Mouse (Mus musculus): ENCODE measurements around the gene Usp4. TPM values are rescaled to one million over a fixed set of nuclear protein-coding genes. Genes with fewer than 3 reads are reported as not detected.

The Usp4 gene
- polyA plus RNA-seq, 1 experiment, result 102 TPM

- H3K4me3 ChIP-seq (ENCODE audit: insufficient read depth, low read length), result no peak overlapping the region
- TF ChIP-seq CTCF (IDR thresholded peaks at IDR 0.05; ENCODE audit: borderline replicate concordance, insufficient read depth, low read length), result no peak
- TF ChIP-seq POLR2A (IDR thresholded peaks at IDR 0.05; ENCODE audit: low read depth, low read length), result peak; percentile 40; the same call in 1 of the 2 replicates
- H3K4me1 ChIP-seq (ENCODE audit: control insufficient read depth, insufficient read depth, low read length), result peaks cover 9% of the 10 kb centered on the region
- peak overlapping the region; percentile 98 for H3K27ac ChIP-seq (ENCODE audit: insufficient read depth, low read length)
These were observed 6.5 kb upstream of the Usp4 start for GRCm38 (mm10) chr9:108341139-108341475.

DNA sequence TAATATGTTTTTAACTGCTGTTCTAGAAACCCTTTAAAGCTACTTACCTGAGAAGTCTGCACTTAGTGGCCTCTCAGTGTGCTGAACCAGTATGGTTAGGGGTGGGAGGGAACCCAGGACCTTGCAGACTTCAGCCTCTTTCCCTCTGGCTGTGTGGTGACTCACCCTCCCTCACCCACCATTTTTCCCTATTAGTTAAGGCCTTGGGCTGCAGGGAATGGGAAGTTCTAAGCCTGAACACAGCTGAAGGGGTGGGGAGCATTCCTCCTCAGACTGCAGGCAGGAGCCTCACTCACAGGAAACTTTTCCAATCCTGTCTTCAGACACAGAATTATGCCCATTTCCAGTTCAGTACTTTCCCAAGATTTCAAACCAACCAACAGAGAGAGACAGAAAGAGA is 5.9 kb upstream of the Usp4 start:
- no peak for TF ChIP-seq CTCF (IDR thresholded peaks at IDR 0.05; ENCODE audit: borderline replicate concordance, insufficient read depth, low read length)
- peak; percentile 30; the same call in 1 of the 2 replicates for TF ChIP-seq POLR2A (IDR thresholded peaks at IDR 0.05; ENCODE audit: low read depth, low read length)
- Histone ChIP-seq H3K27ac (ENCODE audit: insufficient read depth, low read length) (peak overlapping the region; percentile 98), H3K4me1 (ENCODE audit: control insufficient read depth, insufficient read depth, low read length) (peaks cover 9% of the 10 kb centered on the region), H3K4me3 (ENCODE audit: insufficient read depth, low read length) (no peak overlapping the region)

DNA sequence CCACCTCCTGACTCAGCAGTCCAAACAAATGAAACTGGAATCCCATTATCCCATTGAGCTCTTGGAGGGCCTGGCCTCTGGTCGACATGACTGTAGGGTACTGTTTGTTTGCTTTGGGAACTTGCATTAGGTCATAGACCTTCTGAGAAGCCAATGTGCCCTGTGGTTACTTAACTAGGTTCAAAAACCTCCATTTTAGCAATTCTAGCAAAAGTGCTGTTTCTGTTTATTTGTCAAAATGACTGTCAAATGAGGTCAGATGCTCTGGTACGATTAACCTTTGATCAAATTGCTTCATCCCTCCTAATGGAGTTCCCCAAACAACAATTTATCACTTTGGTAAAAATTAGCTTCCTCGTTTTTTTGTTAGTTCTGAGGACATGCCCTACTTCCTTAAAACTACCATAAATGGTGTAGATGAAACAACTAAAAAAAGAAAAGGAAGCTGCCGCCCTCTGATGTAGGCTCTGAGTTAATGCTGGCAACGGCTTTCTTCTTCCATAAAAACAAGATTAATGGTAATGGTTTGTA is 5.3 kb upstream of the Usp4 start:
- H3K4me1 ChIP-seq (ENCODE audit: control insufficient read depth, insufficient read depth, low read length), result peaks cover 9% of the 10 kb centered on the region
- H3K27ac ChIP-seq (ENCODE audit: insufficient read depth, low read length), result peak overlapping the region; percentile 98
- TF ChIP-seq POLR2A (IDR thresholded peaks at IDR 0.05; ENCODE audit: low read depth, low read length) (no peak), CTCF (IDR thresholded peaks at IDR 0.05; ENCODE audit: borderline replicate concordance, insufficient read depth, low read length) (no peak)
- H3K4me3 ChIP-seq (ENCODE audit: insufficient read depth, low read length), result no peak overlapping the region

GRCm38 (mm10) chr9:108343331-108343730 is 4.3 kb upstream of the Usp4 start:
- H3K4me3 ChIP-seq (ENCODE audit: insufficient read depth, low read length), result no peak overlapping the region

GRCm38 (mm10) chr9:108343835-108344234 is 3.8 kb upstream of the Usp4 start:
- TF ChIP-seq POLR2A (IDR thresholded peaks at IDR 0.05; ENCODE audit: low read depth, low read length) (no peak), CTCF (IDR thresholded peaks at IDR 0.05; ENCODE audit: borderline replicate concordance, insufficient read depth, low read length) (no peak)
- Histone ChIP-seq H3K27ac (ENCODE audit: insufficient read depth, low read length) (no peak overlapping the region), H3K4me3 (ENCODE audit: insufficient read depth, low read length) (no peak overlapping the region), H3K4me1 (ENCODE audit: control insufficient read depth, insufficient read depth, low read length) (peaks cover 9% of the 10 kb centered on the region)

More at GRCm38 (mm10) chr9:108343331-108343730, 4.3 kb upstream of the Usp4 start:
- peak overlapping the region; percentile 98 for H3K27ac ChIP-seq (ENCODE audit: insufficient read depth, low read length)
- H3K4me1 ChIP-seq (ENCODE audit: control insufficient read depth, insufficient read depth, low read length), result peaks cover 9% of the 10 kb centered on the region
- no peak for TF ChIP-seq CTCF (IDR thresholded peaks at IDR 0.05; ENCODE audit: borderline replicate concordance, insufficient read depth, low read length)
- no peak for TF ChIP-seq POLR2A (IDR thresholded peaks at IDR 0.05; ENCODE audit: low read depth, low read length)

- no peak for TF ChIP-seq POLR2A (IDR thresholded peaks at IDR 0.05; ENCODE audit: low read depth, low read length)
- no peak for TF ChIP-seq CTCF (IDR thresholded peaks at IDR 0.05; ENCODE audit: borderline replicate concordance, insufficient read depth, low read length)
- H3K4me1 ChIP-seq (ENCODE audit: control insufficient read depth, insufficient read depth, low read length), result peaks cover 9% of the 10 kb centered on the region
- H3K27ac ChIP-seq (ENCODE audit: insufficient read depth, low read length), result no peak overlapping the region
- H3K4me3 ChIP-seq (ENCODE audit: insufficient read depth, low read length), result no peak overlapping the region
These were observed 3.2 kb upstream of the Usp4 start for GRCm38 (mm10) chr9:108344471-108344870.

DNA sequence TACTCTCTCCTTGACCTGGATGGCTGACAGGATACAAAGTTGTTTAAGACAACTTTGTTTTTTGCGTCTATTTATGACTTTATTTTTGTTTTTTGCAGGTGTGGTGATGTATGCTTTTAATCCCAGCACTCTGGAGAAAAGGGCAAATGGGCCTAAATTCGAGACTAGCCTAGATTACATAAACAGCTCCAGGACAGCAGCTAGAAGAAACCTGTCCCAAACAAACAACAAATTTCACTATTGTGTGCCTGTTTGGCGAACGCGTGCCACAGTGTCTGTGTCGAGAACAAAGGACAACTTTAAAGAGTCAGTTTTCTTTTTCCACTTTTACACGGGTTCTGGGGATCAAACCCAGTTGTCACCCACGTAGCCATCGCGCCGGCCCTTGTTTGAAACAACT is 629 bp upstream of the Usp4 start:
- TF ChIP-seq POLR2A (IDR thresholded peaks at IDR 0.05; ENCODE audit: low read depth, low read length) (no peak), CTCF (IDR thresholded peaks at IDR 0.05; ENCODE audit: borderline replicate concordance, insufficient read depth, low read length) (no peak)

DNA sequence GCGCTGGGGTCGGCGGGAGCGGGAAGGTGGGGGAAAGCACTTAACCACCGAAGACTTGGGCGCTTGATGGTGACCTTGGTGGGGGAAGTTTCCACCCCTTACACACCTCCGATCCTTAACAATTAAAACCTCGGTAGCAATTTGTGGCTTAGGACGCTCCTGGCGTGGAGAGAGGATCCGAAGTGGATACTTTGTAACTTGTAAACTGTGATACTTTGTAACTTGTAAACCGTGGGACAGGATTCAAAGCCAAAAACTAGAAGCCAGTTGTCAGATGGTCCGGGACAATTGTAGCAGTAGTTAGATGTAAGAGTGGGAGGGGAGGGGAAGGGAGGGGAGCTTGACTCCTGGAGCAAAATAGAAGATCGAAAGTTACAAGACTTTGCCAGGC is 632 bp downstream of the Usp4 start:
- TF ChIP-seq POLR2A (IDR thresholded peaks at IDR 0.05; ENCODE audit: low read depth, low read length) (no peak), CTCF (IDR thresholded peaks at IDR 0.05; ENCODE audit: borderline replicate concordance, insufficient read depth, low read length) (no peak)
- H3K4me1 ChIP-seq (ENCODE audit: control insufficient read depth, insufficient read depth, low read length), result no peaks in the 10 kb centered on the region
- peak overlapping the region; percentile 84 for H3K4me3 ChIP-seq (ENCODE audit: insufficient read depth, low read length)
- peak overlapping the region; percentile 97 for H3K27ac ChIP-seq (ENCODE audit: insufficient read depth, low read length)

More for the DNA sequence above, 629 bp upstream of the Usp4 start:
- peak overlapping the region; percentile 56 for H3K4me3 ChIP-seq (ENCODE audit: insufficient read depth, low read length)
- H3K4me1 ChIP-seq (ENCODE audit: control insufficient read depth, insufficient read depth, low read length), result peaks cover 3% of the 10 kb centered on the region
- H3K27ac ChIP-seq (ENCODE audit: insufficient read depth, low read length), result peak overlapping the region; percentile 85

GRCm38 (mm10) chr9:108349727-108350126 is 2.1 kb downstream of the Usp4 start:
- Histone ChIP-seq H3K4me1 (ENCODE audit: control insufficient read depth, insufficient read depth, low read length) (no peaks in the 10 kb centered on the region), H3K27ac (ENCODE audit: insufficient read depth, low read length) (no peak overlapping the region), H3K4me3 (ENCODE audit: insufficient read depth, low read length) (no peak overlapping the region)
- TF ChIP-seq CTCF (IDR thresholded peaks at IDR 0.05; ENCODE audit: borderline replicate concordance, insufficient read depth, low read length) (no peak), POLR2A (IDR thresholded peaks at IDR 0.05; ENCODE audit: low read depth, low read length) (no peak)

DNA sequence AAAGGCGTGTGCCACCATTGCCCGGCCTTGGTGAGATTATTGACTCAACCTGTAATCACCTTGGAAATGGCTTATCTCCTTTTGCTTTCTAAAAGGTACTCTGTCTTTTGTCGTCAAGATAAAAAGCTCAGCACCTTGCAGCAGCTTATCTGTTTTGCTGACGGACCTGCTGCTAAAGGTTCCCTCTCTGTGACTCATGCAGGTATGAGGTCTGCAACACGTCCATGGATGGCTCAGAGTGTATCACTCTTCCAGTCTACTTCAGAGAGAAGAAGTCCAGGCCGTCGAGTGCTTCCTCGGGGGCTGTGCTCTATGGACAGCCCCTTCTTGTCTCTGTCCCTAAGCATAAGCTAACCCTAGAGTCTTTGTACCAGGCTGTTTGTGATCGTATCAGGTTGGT is 30.6 kb downstream of the Usp4 start:
- no peak overlapping the region for H3K4me3 ChIP-seq (ENCODE audit: insufficient read depth, low read length)
- no peak overlapping the region for H3K27ac ChIP-seq (ENCODE audit: insufficient read depth, low read length)
- TF ChIP-seq CTCF (IDR thresholded peaks at IDR 0.05; ENCODE audit: borderline replicate concordance, insufficient read depth, low read length) (no peak), POLR2A (IDR thresholded peaks at IDR 0.05; ENCODE audit: low read depth, low read length) (no peak)
- H3K4me1 ChIP-seq (ENCODE audit: control insufficient read depth, insufficient read depth, low read length), result no peaks in the 10 kb centered on the region
